Mouse (Mus musculus): ENCODE measurements around the gene Dedd. TPM values are rescaled to one million over a fixed set of nuclear protein-coding genes. Genes with fewer than 3 reads are reported as not detected.

Dedd gene
- total RNA-seq, 2 experiments from 2014 or later, result 32.4 to 35.5 TPM

GRCm38 (mm10) chr1:171346095-171346450, 17.1 kb downstream of the Dedd start:
- peak overlapping the region; percentile 85 for H3K4me3 ChIP-seq
- intact Hi-C loops (cut with DNase I), result loop anchor here (10.0 kb wide), 1 partner anchor 231 kb away; the partner anchor contains the start of gene Cfap126
- no peak for DNase-seq
- TF ChIP-seq CTCF (IDR thresholded peaks at IDR 0.05), result no peak
- H3K27ac ChIP-seq, result peak overlapping the region; percentile 94

GRCm38 (mm10) chr1:171348665-171349064, 19.7 kb downstream of the Dedd start:
- H3K27ac ChIP-seq, result peak overlapping the region; percentile 82
- DNase-seq, result peak; percentile 55
- peak overlapping the region; percentile 45 for H3K4me3 ChIP-seq
- intact Hi-C loops (cut with DNase I), result loop anchor here (10.0 kb wide), 1 partner anchor 234 kb away; the partner anchor contains the start of gene Cfap126
- TF ChIP-seq CTCF (IDR thresholded peaks at IDR 0.05), result no peak

GRCm38 (mm10) chr1:171349210-171349609, 20.3 kb downstream of the Dedd start:
- Histone ChIP-seq H3K4me3 (peak overlapping the region; percentile 45), H3K27ac (peak overlapping the region; percentile 82)
- DNase-seq, result peak; percentile 60
- no peak for TF ChIP-seq CTCF (IDR thresholded peaks at IDR 0.05)
- intact Hi-C loops (cut with DNase I), result loop anchor here (10.0 kb wide), 1 partner anchor 234 kb away; the partner anchor contains the start of gene Cfap126

- peak; percentile 37 for DNase-seq
- intact Hi-C loops (cut with DNase I), result no loop called here
- no peak overlapping the region for H3K4me3 ChIP-seq
- no peak overlapping the region for H3K27ac ChIP-seq
- TF ChIP-seq CTCF (IDR thresholded peaks at IDR 0.05), result peak; percentile 39
These were observed 26.9 kb downstream of the Dedd start for GRCm38 (mm10) chr1:171355812-171356340.

- TF ChIP-seq CTCF (IDR thresholded peaks at IDR 0.05), result no peak
- intact Hi-C loops (cut with DNase I), result no loop called here
- no peak for DNase-seq
- H3K27ac ChIP-seq, result no peak overlapping the region
- H3K4me3 ChIP-seq, result no peak overlapping the region
These were observed 27.9 kb downstream of the Dedd start for GRCm38 (mm10) chr1:171356814-171357213.

GRCm38 (mm10) chr1:171358421-171358820, 29.5 kb downstream of the Dedd start:
- Histone ChIP-seq H3K27ac (no peak overlapping the region), H3K4me3 (no peak overlapping the region)
- intact Hi-C loops (cut with DNase I), result loop anchor here (2.0 kb wide), 1 partner anchor 36 kb away; no protein-coding TSS in a partner anchor
- TF ChIP-seq CTCF (IDR thresholded peaks at IDR 0.05), result peak; percentile 65
- DNase-seq, result no peak

- no peak for TF ChIP-seq CTCF (IDR thresholded peaks at IDR 0.05)
- Histone ChIP-seq H3K27ac (peak overlapping the region; percentile 77), H3K4me3 (peak overlapping the region; percentile 72)
- intact Hi-C loops (cut with DNase I), result loop anchor here (5.0 to 10.0 kb wide), 3 partner anchors 52 to 205 kb away; partner anchors contain the start of gene Usf1
- DNase-seq, result peak; percentile 34
These were observed 31.3 kb downstream of the Dedd start for GRCm38 (mm10) chr1:171360253-171360652.

GRCm38 (mm10) chr1:171360656-171361055, 31.7 kb downstream of the Dedd start, which contains the start of gene Klhdc9:
TSS of gene Klhdc9 (minus strand) at chr1:171360798.
- no peak for TF ChIP-seq CTCF (IDR thresholded peaks at IDR 0.05)
- peak; percentile 86 for DNase-seq
- peak within 1 kb of the TSS; percentile 72 for H3K4me3 ChIP-seq
- intact Hi-C loops (cut with DNase I), result loop anchor here (5.0 to 10.0 kb wide), 3 partner anchors 52 to 204 kb away; partner anchors contain the start of gene Usf1
- H3K27ac ChIP-seq, result peak within 1 kb of the TSS; percentile 77

GRCm38 (mm10) chr1:171361106-171362103, 32.5 kb downstream of the Dedd start:
- peak; percentile 64 for DNase-seq
- H3K27ac ChIP-seq, result peak overlapping the region; percentile 77
- H3K4me3 ChIP-seq, result peak overlapping the region; percentile 72
- intact Hi-C loops (cut with DNase I), result loop anchor here (5.0 to 10.0 kb wide), 3 partner anchors 51 to 203 kb away; partner anchors contain the start of gene Usf1
- TF ChIP-seq CTCF (IDR thresholded peaks at IDR 0.05), result peak; percentile 94

- H3K27ac ChIP-seq, result no peak overlapping the region
- no peak for TF ChIP-seq CTCF (IDR thresholded peaks at IDR 0.05)
- H3K4me3 ChIP-seq, result no peak overlapping the region
- DNase-seq, result no peak
- intact Hi-C loops (cut with DNase I), result loop anchor here (10.0 kb wide), 1 partner anchor 199 kb away; no protein-coding TSS in a partner anchor
These were observed 37.0 kb downstream of the Dedd start for GRCm38 (mm10) chr1:171365934-171366333.

- intact Hi-C loops (cut with DNase I), result loop anchor here (10.0 kb wide), 1 partner anchor 195 kb away; no protein-coding TSS in a partner anchor
- no peak for DNase-seq
- no peak for TF ChIP-seq CTCF (IDR thresholded peaks at IDR 0.05)
- H3K27ac ChIP-seq, result no peak within 1 kb of the TSS
- no peak within 1 kb of the TSS for H3K4me3 ChIP-seq
These were observed 41.1 kb downstream of the Dedd start, which contains the start of gene Nectin4 for GRCm38 (mm10) chr1:171369845-171370556. TSS of gene Nectin4 (plus strand) at chr1:171370099.

GRCm38 (mm10) chr1:171372880-171373279, 43.9 kb downstream of the Dedd start:
- TF ChIP-seq CTCF (IDR thresholded peaks at IDR 0.05), result no peak
- intact Hi-C loops (cut with DNase I), result no loop called here

More at GRCm38 (mm10) chr1:171372880-171373279, 43.9 kb downstream of the Dedd start:
- Histone ChIP-seq H3K4me3 (no peak overlapping the region), H3K27ac (no peak overlapping the region)
- no peak for DNase-seq

Measured in gastrocnemius, adult 2 months (tissue).